Mouse (Mus musculus): Measurements from ENCODE around the gene Ceacam2.
"Not testable (repeated sequence)": the region's sequence is repeated elsewhere in the genome, so short reads cannot be mapped to it uniquely, and the experiment has no call there.

DNA sequence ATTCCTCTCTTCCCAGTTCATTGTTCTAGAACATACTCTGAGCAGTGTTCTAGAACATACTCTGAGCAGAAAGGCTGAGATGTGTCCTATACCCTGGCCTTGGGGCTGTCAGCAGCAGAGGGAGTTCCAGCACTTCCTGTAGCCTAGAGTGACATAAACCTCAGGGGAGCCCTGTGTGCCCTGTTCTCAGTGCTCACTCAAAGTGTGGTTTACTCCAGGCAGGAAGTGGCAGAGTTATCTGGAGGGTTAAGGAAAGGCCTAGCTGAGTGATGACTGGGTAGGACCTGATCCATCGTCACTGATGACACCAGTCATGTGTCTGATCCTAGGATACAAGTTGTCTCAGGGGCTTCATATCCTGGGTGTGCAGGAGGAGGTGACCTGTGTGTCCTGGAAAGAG is 297 bp upstream of the Ceacam2 start:
- not testable (repeated sequence) for TF ChIP-seq CTCF, EP300 (IDR thresholded peaks at IDR 0.05; ENCODE audit: low read depth)
